Mouse (Mus musculus) megakaryocyte, embryonic 14.5 days (primary cell): ENCODE data around the gene Fasn.

Experiments
- FLI1 ChIP-seq: IDR thresholded peaks from 2 replicates; pipeline ENCODE4 v1.6.1; 2012; ENCODE audit warnings: low read length, inconsistent platforms, mixed read lengths
- GATA1 ChIP-seq: IDR thresholded peaks from 3 replicates; pipeline ENCODE4 v1.6.1; 2012; ENCODE audit warnings: mixed read lengths, low read length, inconsistent platforms, borderline replicate concordance

DNA sequence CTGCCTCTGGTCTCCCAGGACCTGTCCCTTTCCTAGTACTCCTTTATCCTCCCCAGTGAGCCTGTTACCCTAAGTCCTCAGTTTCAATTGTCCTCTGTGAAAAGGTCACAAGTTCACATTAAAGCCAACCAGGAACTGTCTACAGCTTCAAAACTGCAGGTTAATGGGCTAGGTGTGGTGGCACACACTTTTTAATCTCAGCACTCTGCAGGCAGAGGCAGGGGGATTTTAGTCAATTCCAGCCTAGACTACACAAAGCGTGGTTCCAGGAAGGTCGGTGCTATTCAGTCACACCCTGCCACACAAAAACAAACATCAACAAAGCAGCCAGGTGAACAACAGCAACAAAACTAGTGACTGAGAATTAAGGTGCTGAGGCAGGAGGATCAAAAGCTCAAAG, 27.2 kb upstream of the Fasn start:
- no peak for TF ChIP-seq GATA1
- no peak for TF ChIP-seq FLI1
